Mouse (Mus musculus) limb, embryonic 12.5 days (tissue): Measurements from ENCODE around the gene Dis3. TPM values are rescaled to one million over a fixed set of nuclear protein-coding genes. Genes with fewer than 3 reads are reported as not detected.
"Not testable (repeated sequence)": the region's sequence is repeated elsewhere in the genome, so short reads cannot be mapped to it uniquely, and the experiment has no call there.

Experiments
- ATAC-seq: fragments of 200-750 bp; cut with Nextera tagmentation; 2 replicates; pipeline ENCODE4 v1.8.0; 2017; ENCODE audit warnings: low read depth, moderate TSS enrichment; ENCODE audit not compliant: insufficient number of reproducible peaks, insufficient read depth, low FRiP score, low TSS enrichment
- H3K27ac ChIP-seq: fragments of 300-500 bp; sonication (generic); 2 replicates; pipeline ENCODE4 v1.5.1; 2016; ENCODE audit warnings: mild to moderate bottlenecking, moderate library complexity
- H3K27me3 ChIP-seq: fragments of 300-500 bp; sonication (generic); 2 replicates; pipeline ENCODE4 v1.6.1; 2016; ENCODE audit warnings: mild to moderate bottlenecking, moderate library complexity
- H3K36me3 ChIP-seq: fragments of 300-500 bp; sonication (generic); 2 replicates; pipeline ENCODE4 v1.6.1; 2016; ENCODE audit warnings: mild to moderate bottlenecking, moderate library complexity
- H3K4me1 ChIP-seq: fragments of 300-500 bp; sonication (generic); replicated peaks from 2 replicates; pipeline ENCODE4 v1.6.1; 2016
- H3K4me2 ChIP-seq: fragments of 300-500 bp; sonication (generic); 2 replicates; pipeline ENCODE4 v1.6.1; 2016; ENCODE audit warnings: mild to moderate bottlenecking, moderate library complexity
- H3K4me3 ChIP-seq: fragments of 300-500 bp; sonication (generic); replicated peaks from 2 replicates; pipeline ENCODE4 v1.5.1; 2016; ENCODE audit warnings: mild to moderate bottlenecking
- H3K9ac ChIP-seq: fragments of 300-500 bp; sonication (generic); replicated peaks from 2 replicates; pipeline ENCODE4 v1.6.1; 2016; ENCODE audit warnings: mild to moderate bottlenecking, moderate library complexity
- H3K9me3 ChIP-seq: fragments of 300-500 bp; sonication (generic); 2 replicates; pipeline ENCODE4 v1.6.1; 2016; ENCODE audit warnings: mild to moderate bottlenecking, moderate library complexity
- WGBS: fragments of 180-500 bp; shearing (Covaris S2); methylation state at CpG from one replicate; pipeline ENCODE4 v1.1.7; 2016; 5-methylcytosine and 5-hydroxymethylcytosine counted together
- polyA plus RNA-seq: library from polyadenylated mRNA; unstranded; fragments of >200 nt; fragmentation: Nextera tagmentation; extraction: Ambion mirVana; gene quantifications from 2 replicates; pipeline ENCODE4 v1.2.1, GENCODE M21; 2016

Gene Dis3
- polyA plus RNA-seq, 1 experiment from 2014 or later, result 45.9 TPM

DNA sequence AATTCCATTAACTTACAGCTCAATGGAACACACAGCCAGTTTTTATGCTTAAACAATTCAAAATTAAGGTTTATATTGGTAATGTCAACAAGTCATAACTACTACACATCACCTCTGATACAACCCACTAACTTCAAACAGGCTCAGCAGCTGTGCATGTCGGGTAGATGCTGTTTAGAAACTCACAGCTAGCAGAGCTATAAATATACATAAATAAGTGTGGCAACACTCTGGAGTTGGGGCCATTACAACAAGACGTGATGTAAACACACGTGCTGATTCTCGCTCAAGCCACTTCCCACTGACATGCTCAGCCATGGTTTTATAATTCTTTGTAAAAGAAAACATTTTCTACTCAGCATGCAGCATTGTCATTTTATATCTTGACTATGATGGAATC is 63.5 kb downstream of the Dis3 start:
- H3K36me3 ChIP-seq, result peaks cover 46% of the 10 kb centered on the region
- no peak overlapping the region for H3K27ac ChIP-seq
- H3K4me2 ChIP-seq, result no peak overlapping the region
- 73% methylated on average over 4 of the region's 4 CpGs for WGBS
- no peaks in the 10 kb centered on the region for H3K27me3 ChIP-seq
- H3K9ac ChIP-seq, result no peak overlapping the region
- H3K9me3 ChIP-seq, result no peaks in the 10 kb centered on the region
- no peaks in the 10 kb centered on the region; the same call in 1 of the 2 replicates for H3K4me1 ChIP-seq
- no peak overlapping the region for H3K4me3 ChIP-seq
- ATAC-seq, result no peak

DNA sequence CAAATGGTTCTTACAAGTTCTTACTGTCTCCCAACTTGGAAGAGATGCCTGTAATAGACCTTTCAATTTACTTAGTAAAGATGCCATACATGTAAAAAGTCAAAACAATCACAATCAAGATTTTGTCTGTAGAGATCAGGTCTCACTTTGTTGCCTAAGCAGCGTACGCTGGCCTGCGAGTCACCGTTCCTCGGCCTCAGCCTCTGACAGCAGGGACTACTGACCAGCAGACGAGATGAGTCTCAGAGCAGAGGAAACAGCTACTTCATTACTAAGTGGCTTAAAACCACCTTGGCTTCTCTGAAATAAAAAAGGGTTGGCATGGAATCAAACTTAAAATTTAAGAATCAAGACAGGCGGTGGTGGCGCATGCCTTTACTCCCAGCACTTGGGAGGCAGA is 64.7 kb downstream of the Dis3 start:
- H3K36me3 ChIP-seq, result peaks cover 43% of the 10 kb centered on the region
- WGBS, result 92% methylated on average over 8 of the region's 8 CpGs
- not testable (repeated sequence) for ATAC-seq

DNA sequence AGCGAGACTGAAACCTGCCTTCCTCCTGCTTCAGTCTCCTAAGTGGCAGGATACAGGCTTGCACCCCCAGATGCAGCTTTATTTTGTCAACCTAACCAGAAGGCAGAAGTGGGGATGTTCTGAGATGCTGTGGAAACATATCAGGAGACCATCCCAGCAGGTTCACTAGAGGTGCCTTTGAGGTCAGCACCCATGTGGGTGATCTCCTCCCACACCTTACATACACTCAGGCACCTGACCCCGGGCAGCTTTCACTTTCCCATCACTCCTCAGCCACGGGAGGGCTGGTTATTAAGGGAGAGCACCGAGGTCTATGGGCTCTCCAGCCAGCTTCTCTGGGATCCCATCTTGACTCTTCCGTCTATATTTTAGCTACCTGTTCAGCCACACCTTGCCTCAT is 67.0 kb downstream of the Dis3 start:
- no peak for ATAC-seq
- H3K27me3 ChIP-seq, result no peaks in the 10 kb centered on the region
- H3K4me1 ChIP-seq, result no peaks in the 10 kb centered on the region
- no peaks in the 10 kb centered on the region for H3K9me3 ChIP-seq
- no peak overlapping the region for H3K9ac ChIP-seq
- no peak overlapping the region for H3K4me2 ChIP-seq
- H3K27ac ChIP-seq, result no peak overlapping the region
- H3K4me3 ChIP-seq, result no peak overlapping the region
- H3K36me3 ChIP-seq, result peaks cover 25% of the 10 kb centered on the region
- WGBS, result 73% methylated on average over 5 of the region's 5 CpGs

More for the DNA sequence above, 64.7 kb downstream of the Dis3 start:
- not testable (repeated sequence) for H3K4me3 ChIP-seq, H3K9ac ChIP-seq, H3K27me3 ChIP-seq, H3K27ac ChIP-seq, H3K4me1 ChIP-seq, H3K9me3 ChIP-seq, H3K4me2 ChIP-seq

GRCm38 (mm10) chr14:99031337-99031873 is 68.2 kb downstream of the Dis3 start:
- Histone ChIP-seq H3K27ac (no peak overlapping the region), H3K36me3 (peaks cover 21% of the 10 kb centered on the region), H3K4me1 (no peaks in the 10 kb centered on the region), H3K27me3 (no peaks in the 10 kb centered on the region), H3K4me2 (no peak overlapping the region), H3K9me3 (no peaks in the 10 kb centered on the region), H3K4me3 (no peak overlapping the region), H3K9ac (no peak overlapping the region)
- WGBS, result 81% methylated on average over 5 of the region's 5 CpGs
- no peak for ATAC-seq

- Histone ChIP-seq H3K9me3 (no peaks in the 10 kb centered on the region), H3K27ac (no peak overlapping the region), H3K4me1 (no peaks in the 10 kb centered on the region), H3K4me2 (no peak overlapping the region), H3K4me3 (no peak overlapping the region), H3K27me3 (no peaks in the 10 kb centered on the region), H3K36me3 (peaks cover 14% of the 10 kb centered on the region), H3K9ac (no peak overlapping the region)
- no peak for ATAC-seq
- 86% methylated on average over 5 of the region's 5 CpGs for WGBS
Measured at GRCm38 (mm10) chr14:99029987-99030386, 69.6 kb downstream of the Dis3 start.

Other genes with a start within 250 kb of the Dis3 start
- 2.6 and 3.4 TPM in 2 replicates for gene Rpl36a-ps1, start 105.5 kb downstream of the Dis3 start, polyA plus RNA-seq
- 122 and 124 TPM in 2 replicates for gene Mzt1, start 53.6 kb downstream of the Dis3 start, polyA plus RNA-seq
- 102 and 118 TPM in 2 replicates for gene Bora, start 53.5 kb downstream of the Dis3 start, polyA plus RNA-seq
- 24.2 and 26.3 TPM in 2 replicates for gene Pibf1, start 346 bp downstream of the Dis3 start, polyA plus RNA-seq
- 6.9 and 7.5 TPM in 2 replicates for gene Klf5, start 198.9 kb upstream of the Dis3 start, polyA plus RNA-seq